Mouse (Mus musculus): ENCODE data around the gene Ctsa. TPM values are rescaled to one million over a fixed set of nuclear protein-coding genes. Genes with fewer than 3 reads are reported as not detected.
A peak's percentile ranks its signal among the peaks of the same experiment; 100 is the strongest.
"Not testable (repeated sequence)": the region's sequence is repeated elsewhere in the genome, so short reads cannot be mapped to it uniquely, and the experiment has no call there.

Ctsa gene
- total RNA-seq, 2 experiments from 2014 or later, result 89.5 to 96.2 TPM

DNA sequence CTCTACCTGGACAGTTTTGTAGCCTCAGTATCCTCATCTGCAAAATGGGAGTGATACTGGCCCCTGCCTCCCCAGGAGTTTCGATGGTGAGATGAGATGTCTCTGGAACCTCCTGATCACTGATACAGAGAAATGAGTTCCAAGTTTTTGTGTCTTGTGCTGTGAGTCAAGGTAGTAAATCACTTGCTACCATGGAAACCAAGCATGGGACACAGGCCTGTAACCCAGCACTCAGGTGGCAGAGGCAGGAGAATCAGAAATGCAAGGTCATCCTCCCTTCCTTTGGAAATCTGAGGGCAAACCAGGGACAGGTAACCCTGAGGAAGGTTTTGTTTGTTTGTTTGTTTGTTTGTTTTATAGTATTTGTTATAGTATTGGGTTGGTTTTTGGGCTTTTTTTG is 3.6 kb upstream of the Ctsa start:
- Histone ChIP-seq H3K27ac (no peak overlapping the region), H3K4me3 (no peak overlapping the region)
- TF ChIP-seq CTCF (IDR thresholded peaks at IDR 0.05), result no peak
- no peak for DNase-seq (ENCODE audit: extremely low spot score in 1 of 2, low spot score in 2 of 2)
- intact Hi-C loops (cut with DNase I), result no loop called here

DNA sequence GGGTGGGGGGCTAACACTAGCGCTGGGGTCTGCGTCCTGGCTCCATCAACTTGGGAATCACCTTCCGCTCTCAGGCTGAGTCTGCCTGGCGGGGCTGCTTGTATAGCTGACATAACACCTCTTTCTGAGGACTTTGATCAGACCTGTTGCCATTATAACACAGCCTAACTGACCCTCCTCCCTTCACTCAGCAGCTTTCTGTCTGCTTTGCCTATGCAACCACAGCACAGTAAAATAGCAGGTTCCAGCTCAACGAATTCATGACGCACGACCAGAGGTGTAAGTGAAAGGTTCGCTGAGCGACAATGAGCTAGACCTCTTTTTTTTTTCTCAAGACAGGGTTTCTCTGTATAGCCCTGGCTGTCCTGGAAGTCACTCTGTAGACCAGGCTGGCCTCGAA is 1.6 kb upstream of the Ctsa start:
- DNase-seq (ENCODE audit: extremely low spot score in 1 of 2, low spot score in 2 of 2), result no peak
- intact Hi-C loops (cut with DNase I), result no loop called here
- H3K4me3 ChIP-seq, result no peak overlapping the region

DNA sequence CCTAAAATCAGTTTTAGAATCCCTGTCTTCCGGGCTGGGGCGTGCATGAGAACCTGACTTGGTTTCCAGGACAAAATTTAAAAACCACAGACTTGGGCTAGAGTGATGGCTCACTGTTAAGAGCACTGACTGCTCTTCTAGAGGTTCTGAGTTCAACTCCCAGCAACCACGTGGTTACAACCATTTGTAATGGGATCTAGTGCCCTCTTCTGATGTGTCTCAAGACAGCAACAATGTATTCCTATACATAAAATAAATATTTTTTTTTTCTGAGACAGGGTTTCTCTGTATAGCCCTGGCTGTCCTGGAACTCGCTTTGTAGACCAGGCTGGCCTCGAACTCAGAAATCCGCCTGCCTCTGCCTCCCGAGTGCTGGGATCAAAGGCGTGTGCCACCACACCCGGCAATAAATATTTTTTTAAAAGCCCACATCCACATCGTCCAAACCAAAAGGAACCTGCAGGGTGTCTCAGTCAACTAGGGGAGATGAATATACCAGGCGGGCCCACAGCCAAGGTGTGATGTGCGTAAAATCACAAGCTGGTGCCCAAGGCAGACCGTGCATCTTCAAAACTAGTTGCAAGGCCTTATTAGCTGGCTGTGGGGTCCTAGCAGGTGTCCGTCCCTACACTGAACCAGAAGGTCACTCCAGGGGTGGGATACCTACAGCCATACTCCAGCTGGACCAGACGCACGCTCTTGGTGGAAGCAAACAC is 483 bp upstream of the Ctsa start:
- DNase-seq (ENCODE audit: extremely low spot score in 1 of 2, low spot score in 2 of 2), result peak in 1 of 2 experiments; percentile 25
- Histone ChIP-seq H3K27ac (peak overlapping the region; percentile 94), H3K4me3 (peak overlapping the region; percentile 90)
- no peak for TF ChIP-seq CTCF (IDR thresholded peaks at IDR 0.05)
- intact Hi-C loops (cut with DNase I), result loop anchor here (2.0 kb wide), 1 partner anchor 79 kb away; the partner anchor contains the start of gene Zfp335

More for the DNA sequence above, 1.6 kb upstream of the Ctsa start:
- no peak overlapping the region for H3K27ac ChIP-seq
- no peak for TF ChIP-seq CTCF (IDR thresholded peaks at IDR 0.05)

DNA sequence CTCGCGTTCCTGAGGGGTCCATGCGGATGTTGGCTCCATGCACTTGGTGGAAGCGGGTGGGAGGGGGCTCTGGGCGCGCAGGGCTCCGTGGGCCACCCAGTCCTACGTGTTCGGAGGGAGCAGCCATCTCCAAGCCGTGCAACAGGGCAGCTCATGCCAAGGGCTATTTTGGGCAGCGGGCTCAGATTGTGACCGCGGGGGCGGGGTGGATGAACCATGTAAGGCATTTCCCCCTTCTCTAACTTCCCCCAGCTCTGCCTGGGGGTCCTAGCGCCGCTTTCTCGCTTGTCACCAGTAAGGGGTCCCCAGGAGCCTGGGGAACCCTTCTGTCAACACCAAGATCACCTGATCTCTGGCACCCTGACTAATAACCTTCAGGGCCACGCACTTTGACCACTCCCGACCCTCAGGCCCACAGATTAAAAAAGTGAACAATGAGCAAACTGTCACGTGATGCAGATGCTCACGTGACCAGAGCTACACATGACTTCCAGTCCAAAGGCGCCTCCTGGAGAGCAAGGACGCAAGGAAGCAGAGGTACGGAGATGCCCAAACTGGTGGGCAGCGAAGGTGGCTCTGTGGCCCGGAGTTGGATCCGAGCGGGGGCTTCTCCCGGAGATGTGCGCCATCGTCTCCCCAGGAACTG is 764 bp downstream of the Ctsa start, which contains the start of gene Neurl2:
Neurl2 (minus strand) TSS at position 143 of the 646 bp plus-strand sequence.
- no peak for TF ChIP-seq CTCF (IDR thresholded peaks at IDR 0.05)
- intact Hi-C loops (cut with DNase I), result loop anchor here (1.0 to 2.0 kb wide), 2 partner anchors 46 to 77 kb away; partner anchors contain the start of genes Pcif1 and Zfp335
- DNase-seq (ENCODE audit: extremely low spot score in 1 of 2, low spot score in 2 of 2), result peak; percentile 85 to 87
- H3K4me3 ChIP-seq, result peak within 1 kb of the TSS; percentile 90
- H3K27ac ChIP-seq, result peak within 1 kb of the TSS; percentile 94

DNA sequence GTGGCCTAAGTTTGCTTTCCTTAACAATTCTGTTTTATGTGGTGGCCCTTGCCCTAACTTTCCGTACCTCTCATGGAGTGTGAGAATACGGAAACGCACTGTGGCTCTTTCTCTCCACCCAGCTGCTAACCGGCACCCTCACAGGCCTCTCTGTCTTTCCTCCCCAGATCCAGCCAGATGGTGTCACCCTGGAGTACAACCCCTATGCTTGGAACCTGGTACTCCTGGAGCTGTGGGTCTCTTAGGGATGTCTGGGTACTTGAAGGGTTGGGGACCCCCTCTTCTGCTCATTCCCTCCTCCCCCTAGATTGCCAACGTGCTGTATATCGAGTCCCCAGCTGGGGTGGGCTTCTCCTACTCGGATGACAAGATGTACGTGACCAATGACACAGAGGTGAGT is 1.9 kb downstream of the Ctsa start:
- H3K27ac ChIP-seq, result peak overlapping the region; percentile 94
- TF ChIP-seq CTCF (IDR thresholded peaks at IDR 0.05), result peak; percentile 19
- no peak for DNase-seq (ENCODE audit: extremely low spot score in 1 of 2, low spot score in 2 of 2)
- H3K4me3 ChIP-seq, result peak overlapping the region; percentile 90
- intact Hi-C loops (cut with DNase I), result no loop called here

DNA sequence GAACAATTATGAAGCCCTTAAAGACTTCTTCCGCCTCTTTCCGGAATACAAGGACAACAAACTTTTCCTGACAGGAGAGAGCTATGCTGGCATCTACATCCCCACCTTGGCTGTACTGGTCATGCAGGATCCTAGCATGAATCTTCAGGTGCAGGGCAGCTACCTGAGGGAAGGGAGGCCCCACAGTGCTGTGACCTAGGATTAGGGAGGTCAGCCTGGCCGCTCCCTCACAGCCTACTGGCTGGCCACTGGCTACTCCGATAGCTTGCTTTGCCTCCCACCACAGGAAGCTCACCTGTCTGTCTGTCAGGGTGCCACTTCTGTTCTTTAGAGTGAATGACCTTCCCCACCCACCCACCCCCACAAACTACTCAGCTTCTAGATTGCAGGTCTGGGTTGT is 2.5 kb downstream of the Ctsa start:
- DNase-seq (ENCODE audit: extremely low spot score in 1 of 2, low spot score in 2 of 2), result no peak
- TF ChIP-seq CTCF (IDR thresholded peaks at IDR 0.05), result no peak
- H3K4me3 ChIP-seq, result peak overlapping the region; percentile 90; the same call in 1 of the 2 replicates
- no peak overlapping the region for H3K27ac ChIP-seq
- intact Hi-C loops (cut with DNase I), result no loop called here

DNA sequence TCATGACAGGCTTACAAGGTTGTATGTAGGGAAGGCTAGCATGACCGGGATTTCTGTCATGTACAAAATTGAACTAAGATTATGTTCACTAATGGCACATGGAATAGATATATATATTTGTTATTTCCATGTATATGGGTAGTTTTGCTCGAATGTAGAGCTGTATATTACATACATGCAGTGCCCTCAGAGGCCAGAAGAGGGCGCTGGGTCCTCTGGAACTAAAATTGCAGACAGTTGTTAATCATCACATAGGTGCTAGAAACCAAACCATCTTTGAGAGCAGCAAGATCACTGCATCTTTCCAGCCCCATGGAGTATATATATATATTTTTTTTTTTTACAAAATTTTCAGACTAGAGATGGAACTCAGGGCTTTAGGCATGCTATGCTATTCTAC is 13.1 kb downstream of the Ctsa start:
- no peak overlapping the region for H3K27ac ChIP-seq
- intact Hi-C loops (cut with DNase I), result no loop called here
- DNase-seq (ENCODE audit: extremely low spot score in 1 of 2, low spot score in 2 of 2), result no peak
- TF ChIP-seq CTCF (IDR thresholded peaks at IDR 0.05), result peak; percentile 48
- no peak overlapping the region for H3K4me3 ChIP-seq

DNA sequence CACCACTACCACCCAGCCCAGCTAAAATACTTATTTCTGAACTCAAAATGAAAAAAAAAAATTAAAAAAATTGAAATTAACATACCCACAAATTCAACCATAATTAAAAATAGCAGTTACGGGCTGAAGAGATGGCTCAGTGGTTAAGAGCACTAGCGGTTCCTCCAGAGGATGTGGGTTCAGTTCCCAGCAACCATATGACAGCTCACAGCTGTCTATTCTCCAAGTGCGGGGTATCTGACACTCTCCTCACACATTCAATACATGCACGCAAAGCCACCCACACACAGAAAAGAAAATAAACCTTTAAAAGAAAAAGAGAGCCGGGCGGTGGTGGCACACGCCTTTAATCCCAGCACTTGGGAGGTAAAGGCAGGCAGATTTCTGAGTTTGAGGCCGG is 17.4 kb downstream of the Ctsa start:
- DNase-seq (ENCODE audit: extremely low spot score in 1 of 2, low spot score in 2 of 2), result no peak
- Histone ChIP-seq H3K27ac (no peak overlapping the region), H3K4me3 (no peak overlapping the region)
- no peak for TF ChIP-seq CTCF (IDR thresholded peaks at IDR 0.05)
- intact Hi-C loops (cut with DNase I), result no loop called here

DNA sequence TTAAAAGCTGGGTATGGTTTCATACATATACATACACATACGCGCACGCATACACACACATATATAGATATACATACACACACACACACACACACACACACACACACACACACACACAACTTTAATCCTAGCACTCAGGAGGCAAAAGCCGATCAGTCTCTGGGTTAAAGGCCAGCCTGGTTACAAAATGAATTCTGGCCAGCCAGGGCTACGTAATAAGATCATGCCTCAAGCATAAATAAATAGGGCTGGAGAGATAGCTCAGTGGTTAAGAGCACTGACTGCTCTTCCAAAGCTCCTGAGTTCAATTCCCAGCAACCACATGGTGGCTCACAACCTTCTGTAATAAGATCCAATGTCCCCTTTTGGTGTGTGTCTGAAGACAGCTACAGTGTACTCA is 22.9 kb downstream of the Ctsa start:
- H3K27ac ChIP-seq; DNase-seq (ENCODE audit: extremely low spot score in 1 of 2, low spot score in 2 of 2); H3K4me3 ChIP-seq; intact Hi-C loops (cut with DNase I): not testable (repeated sequence)

DNA sequence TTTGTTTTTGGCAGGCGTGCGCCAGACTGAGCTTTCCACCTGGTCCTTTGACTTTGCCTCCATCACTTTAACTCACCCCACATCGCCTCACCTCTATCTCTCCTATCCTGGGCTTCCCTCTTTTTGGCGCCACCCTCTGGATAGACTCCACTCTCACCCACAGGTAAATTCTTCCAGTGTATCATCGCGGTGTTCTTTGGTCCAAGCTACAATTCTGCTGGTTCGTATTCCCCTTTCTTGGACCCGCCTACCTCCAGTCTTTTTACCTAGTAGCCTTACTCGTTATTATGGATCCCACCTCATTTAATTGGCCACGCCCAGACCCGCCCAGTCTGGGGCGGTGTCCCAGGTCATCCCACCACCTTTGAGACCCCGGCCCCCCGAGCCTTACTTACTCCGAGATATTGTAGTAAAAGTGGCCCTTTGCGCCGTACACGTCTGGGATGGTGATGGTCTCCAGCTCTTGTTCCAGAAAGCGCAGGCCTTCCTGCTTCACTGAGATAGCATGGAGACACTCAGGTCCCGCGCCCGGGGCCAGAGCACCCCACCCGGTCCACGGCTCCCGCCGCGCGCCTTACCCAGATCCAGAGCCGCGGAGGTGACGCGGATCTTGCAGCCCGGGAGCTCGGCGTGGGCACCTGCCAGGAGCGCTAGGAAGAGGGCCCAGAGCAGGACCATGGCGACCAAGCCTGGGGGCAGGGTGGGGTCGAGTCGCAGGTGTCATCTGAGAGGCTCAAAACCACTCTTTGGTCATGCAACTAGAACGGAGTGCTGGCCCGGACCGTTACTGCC is 23.8 kb downstream of the Ctsa start:
- intact Hi-C loops (cut with DNase I), result no loop called here
- no peak; the same call in 1 of the 2 replicates for TF ChIP-seq CTCF (IDR thresholded peaks at IDR 0.05)
- H3K27ac ChIP-seq, result peak overlapping the region; percentile 53; the same call in 1 of the 2 replicates
- peak in 1 of 2 experiments; percentile 22 for DNase-seq (ENCODE audit: extremely low spot score in 1 of 2, low spot score in 2 of 2)
- peak overlapping the region; percentile 60 for H3K4me3 ChIP-seq

DNA sequence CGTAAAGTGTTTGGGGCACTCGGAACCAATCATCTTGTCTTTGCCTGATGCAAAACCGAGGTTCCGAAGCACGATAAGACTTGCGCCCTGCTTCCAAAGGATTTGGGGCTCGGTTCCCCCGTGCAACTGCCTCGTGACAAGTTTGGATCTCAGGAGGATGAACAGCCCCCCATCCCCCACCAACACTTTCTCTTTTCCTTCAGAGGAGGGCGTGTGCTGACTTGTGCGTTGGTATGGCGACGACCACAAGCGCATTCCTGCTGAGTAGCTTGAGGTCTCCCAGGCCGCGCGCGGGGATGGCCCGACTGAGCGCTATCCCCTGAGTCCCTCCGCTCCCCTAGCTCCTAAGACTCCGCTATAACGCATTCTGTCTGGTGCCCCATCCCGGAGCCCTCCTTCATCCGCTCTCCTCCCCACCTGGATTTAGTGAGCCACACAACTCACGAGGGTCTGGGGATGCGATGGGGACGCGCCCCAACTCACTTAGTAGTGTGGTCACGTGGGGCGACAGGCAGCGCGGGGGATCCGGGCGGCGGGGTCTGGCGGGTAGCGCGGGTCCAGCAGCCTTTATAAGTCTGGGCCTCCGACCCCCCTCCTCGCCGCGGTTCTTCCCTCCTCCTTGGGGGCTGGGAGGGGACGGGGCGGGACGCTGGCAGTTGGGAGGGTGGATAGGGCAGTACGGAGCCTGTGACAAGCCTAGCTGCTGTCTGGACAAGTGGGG is 24.6 kb downstream of the Ctsa start, which contains the start of gene Pltp:
Pltp (minus strand) TSS at position 611 of the 721 bp plus-strand sequence.
- no peak for TF ChIP-seq CTCF (IDR thresholded peaks at IDR 0.05)
- Histone ChIP-seq H3K27ac (peak within 1 kb of the TSS; percentile 53), H3K4me3 (peak within 1 kb of the TSS; percentile 60)
- no peak for DNase-seq (ENCODE audit: extremely low spot score in 1 of 2, low spot score in 2 of 2)
- intact Hi-C loops (cut with DNase I), result no loop called here

All from left cerebral cortex, adult 2 months (tissue).